Mouse (Mus musculus) kidney, postnatal 14 days (tissue): ENCODE data around the gene Vsig10.
A peak's percentile ranks its signal among the peaks of the same experiment; 100 is the strongest.
"Not testable (repeated sequence)": the region's sequence is repeated elsewhere in the genome, so short reads cannot be mapped to it uniquely, and the experiment has no call there.

ENCODE experiments used
- DNase-seq: peaks from one replicate; pipeline ENCODE4 v3.0.0; 2022; ENCODE audit warnings: mixed read lengths

Gene Vsig10

DNA sequence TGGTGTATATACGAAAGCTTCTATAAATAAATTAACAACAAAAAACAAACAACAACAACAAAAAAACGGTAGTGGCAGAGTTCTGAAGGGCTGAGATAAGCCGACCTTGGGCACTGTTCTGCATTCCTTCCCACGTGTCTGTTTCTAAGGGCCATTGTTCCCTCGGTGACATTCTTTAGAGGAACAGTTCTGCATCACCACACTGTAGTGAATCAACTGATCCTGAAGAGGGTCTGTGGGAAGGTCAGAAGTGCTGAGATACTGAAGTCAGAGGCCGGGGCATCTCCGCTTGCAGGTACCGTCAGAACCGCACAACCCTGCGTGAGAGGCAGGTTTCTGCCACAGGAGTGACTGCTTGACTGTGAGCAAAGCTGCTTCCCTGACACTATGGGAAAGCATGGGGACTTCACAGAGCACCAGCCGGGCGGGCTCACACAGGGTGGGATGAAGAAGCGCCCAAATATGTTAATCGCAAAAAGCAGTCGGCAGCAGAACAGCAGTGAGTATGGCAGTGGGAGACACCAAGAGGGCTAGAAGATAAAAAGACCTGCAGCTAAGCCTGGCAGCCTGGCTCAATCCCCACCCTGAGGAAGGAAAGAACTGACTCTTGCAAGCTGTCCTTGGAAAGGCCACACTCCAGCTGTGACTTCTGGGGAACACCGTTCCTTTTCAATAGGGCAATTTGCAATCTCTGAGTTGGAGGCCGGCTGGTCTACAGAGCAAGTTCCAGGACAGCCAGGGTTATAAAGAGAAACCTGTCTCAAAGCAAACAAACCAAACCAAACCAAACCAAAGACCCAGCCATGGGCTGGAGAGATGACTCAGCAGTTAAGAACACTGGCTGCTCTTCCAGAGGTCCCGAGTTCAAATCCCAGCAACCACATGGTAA lies 14.9 kb upstream of the Vsig10 start:
- DNase-seq = no peak

DNA sequence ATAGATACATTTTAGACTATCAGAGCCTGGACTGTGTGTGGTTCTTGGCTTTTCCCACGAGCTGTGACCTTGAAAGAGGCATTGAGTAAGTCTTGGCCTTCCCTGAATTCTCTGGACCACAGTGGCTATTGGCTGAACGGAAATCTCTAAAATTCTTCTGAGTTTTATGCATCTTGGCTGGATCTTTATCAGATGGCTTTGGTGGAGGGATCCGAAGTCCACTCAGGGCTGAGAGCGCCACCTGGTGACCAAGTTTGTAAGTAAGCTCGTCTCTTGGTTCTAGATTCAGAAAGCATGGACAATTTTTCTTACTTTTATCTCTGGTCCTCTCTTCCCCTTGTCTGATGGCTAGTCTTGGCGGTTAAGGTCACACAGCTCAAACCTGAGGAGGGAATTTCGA lies 13.9 kb upstream of the Vsig10 start:
- peak; percentile 89 for DNase-seq

DNA sequence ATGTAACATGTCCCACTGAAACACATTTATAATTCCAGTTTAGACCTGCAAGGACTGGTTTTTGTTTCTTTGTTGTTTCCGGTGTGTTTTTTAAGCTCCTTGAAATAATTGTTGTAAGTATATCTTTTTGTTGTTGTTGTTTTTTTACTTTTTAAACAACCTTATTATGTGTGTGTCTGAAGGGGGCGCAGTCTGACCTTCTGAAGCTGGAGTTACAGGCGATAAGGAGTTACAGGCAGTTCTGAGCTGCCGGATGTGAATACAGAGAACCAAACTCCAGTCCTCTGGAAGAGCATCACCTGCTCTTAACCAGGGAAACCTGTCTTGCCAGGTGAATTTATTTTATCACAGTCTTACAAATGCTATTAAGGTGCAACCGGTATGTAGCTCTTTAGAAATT lies 13.1 kb upstream of the Vsig10 start:
- DNase-seq = no peak

DNA sequence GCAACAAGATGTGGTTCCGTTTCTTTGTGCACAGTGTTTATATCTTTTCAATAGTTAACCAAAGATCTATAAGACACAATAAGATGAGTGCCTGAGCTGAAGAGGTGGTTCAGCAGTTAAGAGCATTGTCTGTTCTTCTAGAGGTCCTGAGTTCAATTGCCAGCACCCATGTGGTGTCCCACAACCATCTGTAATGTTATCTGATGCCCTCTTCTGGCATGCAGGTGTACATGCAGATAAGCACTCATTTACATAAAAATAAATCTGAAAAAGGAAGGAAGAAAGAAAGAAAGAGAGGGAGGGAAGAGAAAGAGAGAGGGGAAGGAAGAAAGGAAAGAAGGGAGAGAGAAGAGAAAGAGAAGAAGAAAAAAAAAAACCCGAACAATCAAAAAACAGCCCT lies 12.1 kb upstream of the Vsig10 start:
- DNase-seq = no peak

DNA sequence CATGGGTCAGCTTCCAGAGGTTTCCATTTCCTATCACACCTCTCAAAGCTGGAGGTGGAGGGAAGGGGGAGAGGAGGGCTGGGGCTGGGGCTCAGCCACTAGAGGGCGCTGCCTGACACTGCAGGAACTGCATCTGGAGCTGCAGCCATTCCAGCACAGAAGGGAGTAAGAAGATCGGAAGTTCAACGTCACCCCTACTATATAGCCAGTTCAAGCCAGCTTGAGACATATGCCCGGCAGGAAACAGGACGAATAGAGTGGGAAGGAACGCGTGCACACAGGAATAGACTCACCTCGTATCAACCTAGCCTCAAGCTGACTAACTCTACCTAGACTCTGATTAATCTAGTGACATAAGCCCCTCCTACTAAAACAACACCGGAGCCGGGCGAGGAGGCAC lies 11.2 kb upstream of the Vsig10 start:
- DNase-seq = peak; percentile 85

DNA sequence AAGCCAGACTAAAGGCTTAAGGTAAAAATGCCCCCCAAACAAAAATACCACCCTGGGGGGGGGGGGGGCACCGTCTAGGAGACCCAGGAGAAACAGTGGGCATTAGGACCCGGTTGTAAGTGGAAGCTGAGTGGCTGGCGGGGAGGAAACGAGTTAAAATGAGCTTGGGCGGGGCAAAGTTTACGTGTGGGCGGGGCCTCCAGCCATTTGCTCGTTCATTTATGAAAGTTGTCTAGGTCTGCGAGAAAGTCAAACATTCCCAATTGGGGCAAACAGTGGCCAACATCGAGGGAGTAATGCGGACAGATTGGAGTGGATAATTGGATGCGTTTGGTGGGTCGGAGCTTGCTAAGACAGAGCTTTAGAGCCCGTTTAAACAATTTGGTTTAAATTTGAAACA lies 5.5 kb upstream of the Vsig10 start:
- DNase-seq = peak; percentile 74

DNA sequence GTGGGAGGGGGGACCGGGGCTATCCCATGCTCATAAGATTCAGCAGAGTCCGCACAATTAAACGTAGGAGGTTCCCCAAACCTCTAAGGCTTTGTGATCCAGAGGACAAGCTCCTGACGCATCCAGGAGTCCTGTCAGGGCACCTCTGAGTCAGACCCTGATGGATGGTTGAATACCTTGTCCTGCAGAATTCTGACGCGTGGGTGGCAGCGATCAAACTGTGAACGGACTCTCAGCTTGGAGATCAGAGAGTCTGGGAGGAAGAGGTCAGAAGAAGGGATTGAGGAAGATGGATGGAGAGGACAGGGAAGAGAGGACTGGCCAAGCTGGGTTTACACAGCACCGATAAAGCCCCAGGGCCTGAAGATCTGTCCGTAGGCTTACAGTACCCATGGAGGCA lies 5.0 kb upstream of the Vsig10 start:
- no peak for DNase-seq

DNA sequence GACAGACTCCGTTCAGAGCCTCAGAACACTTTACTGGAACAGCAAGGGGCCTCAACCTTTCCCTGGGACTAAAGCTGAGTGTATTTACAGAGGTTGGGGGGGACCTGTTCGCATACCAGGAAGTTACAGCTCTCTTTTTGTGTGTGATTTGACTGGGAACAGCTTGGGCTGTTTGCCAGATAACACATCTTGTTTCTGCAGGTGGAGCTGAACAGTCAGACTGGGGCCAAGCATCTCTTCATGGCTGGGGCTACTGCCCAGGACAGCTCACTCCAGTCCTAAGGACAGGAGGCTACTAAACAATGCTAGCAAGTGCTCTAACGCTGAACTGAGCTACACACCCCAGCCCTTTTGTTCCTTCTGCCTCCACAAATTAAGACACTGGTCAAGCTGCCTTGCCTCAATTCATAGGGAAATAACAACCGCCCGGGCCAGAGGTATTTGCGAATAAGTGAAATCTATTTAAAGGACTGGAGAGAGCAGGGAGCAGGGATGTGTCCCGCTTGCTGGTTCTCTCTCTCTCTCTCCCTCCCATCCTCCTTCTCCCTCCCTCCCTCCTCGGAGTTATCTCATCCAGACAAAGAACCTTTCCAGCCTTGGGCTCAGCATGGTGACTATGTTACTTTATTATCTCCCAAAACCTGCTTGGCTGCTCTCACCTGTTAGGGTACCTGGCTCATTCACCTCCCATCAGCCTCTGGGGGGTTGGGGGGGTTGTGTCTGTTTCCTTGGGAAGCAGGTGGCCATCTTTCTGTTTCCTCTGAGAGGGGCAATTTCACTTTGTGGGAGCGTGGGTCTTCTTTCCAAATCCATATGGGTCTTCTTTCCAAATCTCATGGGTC lies 4.1 kb upstream of the Vsig10 start:
- no peak for DNase-seq

DNA sequence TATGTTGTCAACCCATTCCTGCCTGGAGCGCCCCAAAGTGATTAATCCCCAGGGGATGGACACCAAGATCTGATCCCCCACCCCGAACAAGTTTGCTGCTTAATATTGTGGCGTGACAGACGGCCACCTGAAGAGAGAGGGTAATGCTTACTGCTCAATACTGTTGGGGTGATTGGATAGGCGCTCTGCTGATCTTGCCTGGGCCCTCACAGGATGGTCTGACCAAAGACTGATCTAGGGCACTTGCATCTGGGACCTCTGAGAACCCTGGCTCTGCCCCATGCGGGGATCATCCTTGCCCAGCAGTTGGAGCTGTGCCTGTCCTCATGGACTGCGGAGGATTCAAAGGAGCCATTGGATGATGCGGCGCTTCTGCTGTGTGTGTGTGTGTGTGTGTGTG lies 4.9 kb downstream of the Vsig10 start:
- DNase-seq = no peak

DNA sequence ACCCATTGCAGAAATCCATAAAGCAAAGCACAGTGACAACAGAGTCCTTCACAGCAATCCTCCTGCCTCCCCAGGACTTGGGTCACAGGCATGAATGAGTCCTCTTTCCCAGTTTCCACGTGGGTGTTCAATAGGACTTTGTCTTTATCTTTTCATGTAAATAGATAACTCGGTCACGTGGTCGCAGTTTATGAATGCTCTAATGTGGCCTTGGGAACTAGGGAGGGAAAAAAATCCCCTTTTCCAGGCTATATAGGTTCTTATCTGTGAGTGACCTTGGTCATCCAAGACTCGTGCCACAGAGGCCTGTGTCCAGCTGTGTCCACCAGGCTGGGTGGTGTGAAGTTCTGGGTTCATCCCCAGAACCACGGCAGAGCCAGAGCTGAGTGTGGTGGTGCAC lies 7.5 kb downstream of the Vsig10 start:
- no peak for DNase-seq

DNA sequence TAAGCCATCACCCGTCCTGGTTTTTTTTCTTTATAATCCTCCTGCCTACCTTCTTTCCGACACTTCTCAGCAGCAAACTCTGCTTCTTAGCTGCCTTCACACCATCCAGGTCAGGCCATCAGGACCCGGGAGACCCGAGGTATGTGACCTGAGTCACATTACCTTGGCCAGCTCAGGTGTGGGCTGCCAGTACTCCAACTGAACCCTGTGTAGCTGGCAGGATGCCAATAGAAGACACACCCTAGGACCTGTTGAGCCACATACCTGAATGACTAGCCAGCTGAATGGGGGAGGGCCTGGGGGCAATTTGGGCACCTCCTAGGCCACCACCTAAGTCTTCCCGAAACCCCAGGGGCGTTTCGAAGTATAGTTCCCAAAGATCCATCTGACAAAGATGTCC lies 11.6 kb downstream of the Vsig10 start:
- DNase-seq = peak; percentile 40

DNA sequence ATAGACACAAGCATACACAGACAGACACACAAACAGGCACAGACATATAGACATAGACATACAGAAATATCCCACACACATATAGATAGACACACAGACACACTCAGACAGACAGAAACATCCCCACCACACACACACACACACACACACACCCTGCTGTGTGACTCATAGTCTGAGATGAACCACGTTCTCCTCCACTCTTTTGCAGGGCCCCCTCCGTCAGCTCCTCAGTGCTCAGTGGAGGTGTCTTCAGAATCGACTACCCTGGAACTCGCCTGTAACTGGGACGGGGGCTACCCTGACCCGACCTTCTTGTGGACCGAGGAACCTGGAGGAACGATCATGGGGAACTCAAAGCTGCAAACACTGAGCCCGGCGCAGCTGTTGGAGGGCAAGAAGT lies 19.1 kb downstream of the Vsig10 start:
- DNase-seq = no peak

DNA sequence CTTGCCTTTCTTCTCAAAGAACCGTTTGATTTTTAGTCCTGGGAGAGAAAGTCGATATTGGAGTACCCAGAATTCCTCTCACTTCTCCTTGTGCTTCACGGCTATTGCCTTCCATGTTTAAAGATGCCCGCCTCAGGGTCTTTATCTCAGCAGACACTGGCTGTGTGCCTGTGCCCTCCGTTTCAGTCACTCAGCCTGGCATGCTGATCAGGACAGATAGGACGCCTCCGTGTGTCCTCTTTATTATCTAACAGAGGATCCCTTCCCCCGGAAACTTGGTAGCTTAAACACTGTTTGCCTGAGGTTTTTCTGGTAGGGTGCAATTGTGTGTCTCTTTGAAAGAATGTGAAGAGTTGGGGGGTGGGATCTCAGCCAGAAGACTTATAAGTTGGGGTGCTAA lies 19.6 kb downstream of the Vsig10 start:
- DNase-seq = no peak

DNA sequence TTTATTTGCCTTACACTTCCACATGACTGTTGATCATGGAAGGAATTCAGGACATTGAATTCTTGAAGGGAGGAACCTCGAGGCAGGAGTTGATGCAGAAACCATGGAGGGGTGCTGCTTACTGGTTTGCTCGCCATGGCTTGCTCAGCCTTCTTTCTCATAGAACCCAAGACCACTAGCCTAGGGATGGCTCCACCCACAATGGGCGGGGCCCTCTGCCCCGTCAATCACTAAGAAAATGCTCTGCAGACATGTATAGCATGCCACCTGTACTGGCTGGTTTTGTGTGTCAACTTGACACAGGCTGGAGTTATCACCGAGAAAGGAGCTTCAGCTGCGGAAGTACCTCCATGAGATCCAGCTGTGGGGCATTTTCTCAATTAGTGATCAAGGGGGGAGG lies 21.2 kb downstream of the Vsig10 start:
- DNase-seq = no peak

DNA sequence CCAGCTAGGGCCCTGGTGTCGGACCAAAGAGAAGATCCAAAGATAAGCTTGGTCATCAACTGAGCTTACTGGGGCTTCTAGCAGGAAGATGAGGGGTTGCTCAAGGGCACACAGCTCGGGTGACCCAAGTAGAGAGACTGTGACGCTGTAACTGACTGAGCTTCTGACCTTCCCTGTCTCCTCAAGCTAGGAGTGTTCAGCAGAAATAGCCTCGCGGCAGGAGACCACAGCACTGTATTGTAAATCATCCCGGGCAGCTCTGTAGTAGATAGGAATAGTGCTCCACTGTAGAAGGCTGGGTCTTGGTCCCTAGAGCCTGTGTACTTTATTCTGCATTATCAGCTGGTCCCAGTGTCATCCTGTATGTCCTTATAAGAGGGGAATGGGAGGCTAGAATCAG lies 23.0 kb downstream of the Vsig10 start:
- no peak for DNase-seq

DNA sequence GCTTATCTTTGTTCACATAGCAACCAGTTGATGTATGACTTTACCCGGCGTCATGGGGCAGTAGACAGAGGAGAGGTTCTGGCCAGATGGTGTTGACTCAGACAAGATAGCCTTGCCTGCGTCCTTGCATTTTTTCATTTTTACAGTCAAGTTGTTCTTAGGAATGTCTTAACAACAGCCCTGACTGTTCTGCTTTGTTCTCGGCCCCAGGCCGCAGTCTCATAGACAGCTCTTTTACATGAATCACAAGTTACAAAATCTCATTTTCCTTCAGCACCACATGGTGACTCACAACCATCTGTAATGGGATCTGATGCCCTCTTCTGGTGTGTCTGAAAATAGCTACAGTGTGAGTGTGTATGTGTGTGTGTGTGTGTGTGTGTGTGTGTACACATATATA lies 25.6 kb downstream of the Vsig10 start:
- DNase-seq = not testable (repeated sequence)

DNA sequence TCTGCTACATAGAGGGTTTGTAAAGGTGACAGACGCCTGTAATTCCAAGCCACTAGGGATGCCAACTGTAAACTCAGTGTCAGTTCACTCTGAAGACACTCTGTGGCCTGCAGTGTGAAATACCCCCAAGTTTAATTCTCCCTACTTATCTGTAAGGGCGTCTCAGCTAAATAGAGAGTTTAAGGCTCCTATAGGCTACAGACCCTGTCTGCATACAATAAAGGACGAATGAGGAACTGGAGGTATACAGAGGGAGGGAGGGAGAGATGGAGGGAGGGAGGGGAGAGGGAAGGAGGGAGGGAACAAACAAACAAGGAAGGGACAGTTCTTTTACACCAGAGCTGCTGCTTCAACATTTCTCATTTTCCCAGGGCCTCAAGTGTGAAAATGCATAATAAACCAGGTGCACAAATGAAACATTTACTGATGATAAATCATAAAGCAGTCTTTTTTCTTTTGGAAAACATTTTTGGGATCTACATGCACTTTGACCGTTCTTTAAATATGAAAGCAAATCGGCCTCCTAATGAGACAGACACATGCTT lies 26.6 kb downstream of the Vsig10 start:
- DNase-seq = no peak

DNA sequence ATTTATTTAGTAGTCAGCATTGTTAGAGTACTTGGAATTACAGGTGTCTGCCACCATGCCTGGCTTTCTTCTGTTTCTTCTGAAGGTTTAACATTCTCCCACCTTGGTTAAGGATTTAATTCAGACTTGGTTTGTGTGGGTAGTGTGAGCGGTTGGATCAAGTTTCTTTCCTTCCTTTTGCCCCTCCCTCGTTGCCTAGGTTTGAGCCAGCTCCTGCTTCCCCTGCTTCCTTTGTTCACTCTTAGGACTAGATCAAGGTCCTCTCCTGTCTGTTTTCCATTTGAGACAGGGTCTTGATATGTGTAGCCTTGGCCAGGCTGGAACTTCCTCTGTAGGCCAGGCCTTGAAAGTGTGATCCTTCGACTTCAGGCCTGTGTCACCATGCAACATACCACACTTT lies 27.4 kb downstream of the Vsig10 start:
- no peak for DNase-seq

DNA sequence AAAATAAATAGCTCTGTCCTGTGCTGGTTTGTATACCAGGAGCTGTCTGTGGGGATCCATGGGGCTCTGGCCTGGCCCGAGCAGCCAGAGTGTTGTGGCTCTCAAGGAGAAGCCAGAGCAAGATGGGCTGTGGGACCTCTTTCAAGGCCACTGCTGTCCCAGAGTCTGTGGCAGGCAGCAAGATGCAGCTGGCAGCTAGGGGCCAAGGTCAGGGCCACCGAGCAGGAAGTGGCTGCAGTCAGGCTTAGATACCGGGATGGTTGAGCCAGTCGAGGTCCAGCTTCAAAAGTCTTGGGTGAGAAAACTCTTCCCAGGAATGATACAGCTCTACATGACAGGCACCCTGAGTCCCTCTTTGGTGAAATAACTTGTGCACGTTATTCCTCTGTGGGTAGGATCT lies 28.1 kb downstream of the Vsig10 start:
- no peak for DNase-seq

DNA sequence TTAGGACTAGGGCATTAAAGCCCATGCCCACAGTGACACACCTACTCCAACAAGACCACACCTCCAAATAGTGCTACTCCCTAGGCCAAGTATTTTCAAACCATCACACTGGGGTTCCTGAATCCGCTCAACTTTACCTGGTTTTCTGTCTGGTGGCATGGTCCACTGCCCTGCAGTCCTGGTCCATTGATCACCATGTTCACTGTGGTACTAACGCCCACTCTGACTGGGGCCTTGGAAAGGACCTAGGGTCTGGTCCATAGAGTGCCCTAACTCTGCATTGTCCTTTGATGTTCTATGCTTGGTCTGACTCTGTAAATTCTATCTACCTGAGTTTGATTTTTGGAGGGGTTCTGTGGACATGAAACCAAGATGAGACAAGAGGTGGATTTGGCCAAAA lies 29.0 kb downstream of the Vsig10 start:
- DNase-seq = no peak

DNA sequence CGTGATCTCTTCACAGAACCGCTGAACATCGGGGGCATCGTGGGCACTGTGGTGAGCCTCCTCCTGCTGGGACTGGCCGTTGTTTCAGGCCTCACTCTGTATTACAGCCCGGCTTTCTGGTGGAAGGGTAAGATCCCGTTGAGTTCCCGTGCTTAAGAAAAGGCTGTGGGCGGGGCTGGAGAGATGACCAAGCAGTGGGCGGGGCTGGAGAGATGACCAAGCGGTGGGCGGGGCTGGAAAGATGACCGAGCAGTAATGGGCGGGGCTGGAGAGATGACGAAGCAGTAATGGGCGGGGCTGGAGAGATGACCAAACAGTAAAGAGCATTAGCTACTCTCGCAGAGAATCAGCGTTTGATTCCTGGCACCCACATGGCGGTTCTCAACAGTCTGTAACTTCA lies 29.4 kb downstream of the Vsig10 start:
- peak; percentile 63 for DNase-seq

DNA sequence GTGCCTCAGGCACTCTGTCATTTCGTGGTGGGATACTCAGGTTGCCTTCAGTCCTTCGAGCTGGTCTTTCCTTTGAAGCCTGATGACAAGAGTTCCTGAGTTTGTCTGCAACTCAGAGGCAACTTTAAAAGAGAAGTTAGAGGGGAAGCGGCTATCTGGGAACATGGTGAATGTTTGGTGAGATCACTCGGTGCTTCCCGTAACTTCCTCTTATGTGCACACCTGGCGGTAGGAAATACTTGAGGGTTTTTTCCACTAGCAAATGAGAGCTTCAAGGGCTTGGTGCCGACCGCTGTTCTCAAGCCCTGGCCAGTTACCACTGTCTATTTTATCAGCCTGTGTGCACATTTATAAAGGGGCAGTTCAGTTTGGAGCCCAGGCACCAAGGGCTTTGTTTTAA lies 35.2 kb downstream of the Vsig10 start:
- no peak for DNase-seq

DNA sequence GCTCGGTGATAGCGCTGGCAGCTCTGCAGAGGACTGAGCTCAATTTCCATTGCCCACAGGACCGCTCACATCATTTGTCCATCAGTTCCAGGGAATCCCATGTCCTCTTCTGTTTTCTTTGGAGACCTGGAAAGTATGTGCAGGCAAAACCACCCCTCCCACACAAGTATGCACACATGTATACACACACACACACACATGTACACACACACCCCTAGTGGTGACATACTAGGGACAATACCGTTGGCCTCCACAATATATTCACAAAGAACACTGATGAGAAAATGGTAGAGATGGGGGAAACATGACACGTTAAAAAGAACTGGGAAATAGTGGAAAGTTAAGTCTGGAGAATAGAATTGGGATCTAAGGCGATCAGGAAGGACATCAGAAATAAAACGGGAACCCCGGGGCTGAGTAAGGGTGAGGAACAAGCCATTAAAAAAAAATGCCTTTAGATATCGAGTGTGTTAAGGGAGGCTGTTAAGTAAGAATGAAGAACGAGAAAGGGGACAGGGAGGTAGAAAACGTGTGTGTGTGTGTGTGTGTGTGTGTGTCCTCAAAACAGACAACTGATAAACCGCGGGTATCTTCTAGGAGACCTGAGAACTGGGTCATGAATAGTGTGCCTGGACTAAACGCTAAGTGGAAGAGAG lies 36.9 kb downstream of the Vsig10 start:
- DNase-seq = peak; percentile 22
